Mouse (Mus musculus) hindbrain, postnatal 0 days (tissue): Measurements from ENCODE around the gene Mgat5. TPM values are rescaled to one million over a fixed set of nuclear protein-coding genes. Genes with fewer than 3 reads are reported as not detected.

ENCODE experiments used
- ATAC-seq: fragments of 200-750 bp; cut with Nextera tagmentation; 2 replicates; pipeline ENCODE4 v1.8.0; 2017; ENCODE audit warnings: mild to moderate bottlenecking, moderate TSS enrichment, moderate library complexity
- DNase-seq: peaks from one replicate; pipeline ENCODE4 v3.0.0-alpha.2; 2015; ENCODE audit warnings: low spot score
- H3K27ac ChIP-seq: fragments of 300-500 bp; sonication (generic); 2 replicates; pipeline ENCODE4 v1.5.1; 2014; ENCODE audit warnings: mild to moderate bottlenecking
- H3K27me3 ChIP-seq: fragments of 300-500 bp; sonication (generic); 2 replicates; pipeline ENCODE4 v1.6.1; 2014; ENCODE audit warnings: low read length, mixed read lengths; ENCODE audit not compliant: insufficient read depth
- H3K36me3 ChIP-seq: fragments of 300-500 bp; sonication (generic); 2 replicates; pipeline ENCODE4 v1.6.1; 2014; ENCODE audit warnings: low read length, mixed read lengths; ENCODE audit not compliant: insufficient read depth
- H3K4me1 ChIP-seq: fragments of 300-500 bp; sonication (generic); 2 replicates; pipeline ENCODE4 v1.6.1; 2014; ENCODE audit warnings: antibody characterized with exemption, low read length, mixed read lengths; ENCODE audit not compliant: insufficient read depth
- H3K4me2 ChIP-seq: fragments of 300-500 bp; sonication (generic); 2 replicates; pipeline ENCODE4 v1.6.1; 2014; ENCODE audit warnings: low read depth, mild to moderate bottlenecking, low read length, moderate library complexity, mixed read lengths
- H3K4me3 ChIP-seq: fragments of 300-500 bp; sonication (generic); 2 replicates; pipeline ENCODE4 v1.5.1; 2014; ENCODE audit warnings: low read length
- H3K9ac ChIP-seq: fragments of 300-500 bp; sonication (generic); replicated peaks from 2 replicates; pipeline ENCODE4 v1.6.1; 2014; ENCODE audit warnings: mild to moderate bottlenecking, low read length, moderate library complexity, mixed read lengths
- H3K9me3 ChIP-seq: fragments of 300-500 bp; sonication (generic); 2 replicates; pipeline ENCODE4 v1.6.1; 2016; ENCODE audit warnings: low read length, mixed read lengths
- CTCF ChIP-seq: IDR thresholded peaks from 2 replicates; pipeline ENCODE4 v1.5.1; 2016; ENCODE audit warnings: antibody characterized with exemption, control low read depth, low read depth
- WGBS: fragments of 180-500 bp; shearing (Covaris S2); extraction: QIAGEN DNeasy Blood & Tissue Kit; methylation state at CpG from one replicate; pipeline ENCODE4 v1.1.7; 2014; 5-methylcytosine and 5-hydroxymethylcytosine counted together
- polyA plus RNA-seq: library from polyadenylated mRNA; unstranded; fragments of >200 nt; fragmentation: Nextera tagmentation; extraction: Ambion mirVana; gene quantifications from 2 replicates; pipeline ENCODE4 v1.2.1, GENCODE M21; 2015
- total RNA-seq: library from RNA; depleted of rRNA; stranded (reverse); fragments of >200 nt; gene quantifications from 2 replicates; pipeline ENCODE4 v1.2.3, GENCODE M21; 2014

Gene Mgat5
- total and polyA plus RNA-seq, 2 experiments from 2014 or later = 14.8 to 49.3 TPM

DNA sequence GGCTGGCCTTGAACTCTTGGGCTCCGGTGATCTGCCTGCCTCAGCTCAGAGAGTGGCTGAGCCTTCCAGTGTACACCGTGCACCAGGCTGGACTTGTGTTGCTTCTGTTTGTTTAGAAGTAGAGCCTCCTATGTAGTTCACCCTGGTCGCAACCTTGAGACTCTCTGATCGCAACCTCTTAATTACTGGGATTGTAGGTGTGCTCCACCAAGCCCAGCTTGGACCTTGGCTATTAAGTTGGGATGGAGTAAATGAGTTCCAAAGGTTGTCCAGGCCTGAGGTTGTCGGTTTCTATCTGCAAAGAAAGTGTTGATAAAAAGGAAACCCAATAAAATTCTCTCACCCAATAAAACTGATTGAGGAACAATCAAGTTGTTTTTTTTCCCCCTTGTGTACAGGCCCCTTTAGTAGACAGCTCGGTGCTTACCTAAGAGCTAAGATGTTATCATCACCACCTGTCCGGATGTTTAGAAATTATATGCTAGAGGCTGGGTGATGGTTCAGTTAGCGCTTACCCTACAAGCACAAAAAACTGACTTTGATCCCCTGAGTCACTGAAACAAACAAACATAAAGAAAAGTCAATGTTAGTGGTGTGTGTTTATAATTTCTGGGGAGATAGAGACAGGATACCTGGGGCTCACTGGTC is 9.9 kb downstream of the Mgat5 start:
- Histone ChIP-seq H3K9me3 (no peaks in the 10 kb centered on the region), H3K4me1 (peaks cover 6% of the 10 kb centered on the region), H3K4me2 (no peak overlapping the region), H3K27ac (no peak overlapping the region), H3K4me3 (no peak overlapping the region), H3K36me3 (no peaks in the 10 kb centered on the region), H3K27me3 (no peaks in the 10 kb centered on the region), H3K9ac (no peak overlapping the region)
- DNase-seq (no peak), ATAC-seq (no peak)
- TF ChIP-seq CTCF = no peak
- 93% methylated on average over 8 of the region's 8 CpGs for WGBS

DNA sequence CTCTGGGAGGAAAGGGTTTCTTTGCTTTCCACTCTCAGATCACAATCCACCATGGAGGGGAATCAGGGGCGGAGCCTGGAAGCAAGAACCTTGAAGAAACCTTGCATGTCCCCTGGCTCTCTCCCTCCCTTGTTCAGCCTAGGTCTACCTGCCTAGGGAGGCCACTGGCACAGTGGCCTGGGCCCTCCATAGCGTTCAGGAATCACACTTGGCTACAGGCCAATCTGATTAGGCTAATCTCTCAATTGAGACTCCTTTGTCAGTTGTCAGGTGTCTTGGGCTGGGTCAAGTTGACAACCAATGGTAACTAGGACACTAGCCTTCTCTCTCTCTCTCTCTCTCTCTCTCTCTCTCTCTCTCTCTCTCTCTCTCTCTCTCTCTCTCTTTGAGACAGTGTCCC is 12.2 kb downstream of the Mgat5 start:
- ATAC-seq = no peak
- WGBS = 58% methylated on average over 2 of the region's 2 CpGs

DNA sequence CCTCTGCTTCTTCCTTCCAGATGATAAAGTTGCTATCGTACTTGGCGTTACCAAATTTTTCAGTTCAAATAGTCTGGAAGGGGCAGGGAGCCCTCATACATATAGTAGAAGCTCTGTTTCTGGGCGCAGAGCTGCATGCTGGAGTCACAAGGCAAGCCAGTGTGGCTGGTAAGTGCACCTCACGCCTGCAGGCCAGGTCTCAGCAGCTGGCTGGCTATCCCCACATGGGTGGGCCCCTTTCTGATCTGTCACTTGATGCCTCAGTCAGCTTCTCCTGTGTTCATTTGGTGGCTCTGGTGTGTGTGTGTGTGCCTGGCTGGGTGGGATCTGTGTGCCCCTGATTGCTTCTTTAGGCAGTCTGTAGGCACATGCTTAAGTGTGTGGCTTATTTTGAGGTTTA is 12.8 kb downstream of the Mgat5 start:
- Histone ChIP-seq H3K27ac (no peak overlapping the region), H3K4me1 (peaks cover 6% of the 10 kb centered on the region), H3K9ac (no peak overlapping the region), H3K4me3 (no peak overlapping the region), H3K9me3 (no peaks in the 10 kb centered on the region), H3K27me3 (no peaks in the 10 kb centered on the region), H3K4me2 (no peak overlapping the region), H3K36me3 (no peaks in the 10 kb centered on the region)
- DNase-seq (no peak), ATAC-seq (no peak)
- 84% methylated on average over 4 of the region's 4 CpGs for WGBS
- TF ChIP-seq CTCF = no peak

More for the DNA sequence above, 12.2 kb downstream of the Mgat5 start:
- H3K36me3 ChIP-seq = no peaks in the 10 kb centered on the region
- no peak for TF ChIP-seq CTCF
- DNase-seq = no peak
- H3K4me1 ChIP-seq = peaks cover 6% of the 10 kb centered on the region
- H3K9me3 ChIP-seq = no peaks in the 10 kb centered on the region
- H3K4me2 ChIP-seq = no peak overlapping the region
- no peaks in the 10 kb centered on the region for H3K27me3 ChIP-seq
- H3K27ac ChIP-seq = no peak overlapping the region
- H3K9ac ChIP-seq = no peak overlapping the region
- H3K4me3 ChIP-seq = no peak overlapping the region

DNA sequence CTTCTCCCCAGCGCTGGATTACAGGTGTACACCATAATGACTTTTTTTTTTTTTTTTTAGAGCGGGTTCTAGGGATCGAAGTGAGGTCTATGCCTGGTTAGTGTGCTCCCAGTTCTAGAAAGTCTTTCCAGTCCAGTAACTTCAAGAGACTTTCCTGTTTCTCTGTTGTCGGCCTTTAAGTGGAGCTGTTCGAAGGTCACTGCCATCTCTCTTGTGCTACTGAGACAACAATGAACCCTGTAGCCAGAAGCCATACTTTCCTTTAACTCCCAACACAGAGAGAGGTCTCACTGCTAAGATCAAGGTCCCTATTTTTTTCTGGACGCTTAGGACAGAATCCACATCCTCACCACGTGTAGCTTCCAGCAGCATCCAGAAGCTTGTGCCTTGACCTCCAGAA is 13.4 kb downstream of the Mgat5 start:
- no peaks in the 10 kb centered on the region for H3K9me3 ChIP-seq
- H3K36me3 ChIP-seq = no peaks in the 10 kb centered on the region
- no peak for TF ChIP-seq CTCF
- H3K27ac ChIP-seq = no peak overlapping the region
- DNase-seq = no peak
- no peak for ATAC-seq
- H3K4me2 ChIP-seq = no peak overlapping the region
- no peak overlapping the region for H3K9ac ChIP-seq
- H3K4me1 ChIP-seq = peaks cover 6% of the 10 kb centered on the region
- H3K27me3 ChIP-seq = no peaks in the 10 kb centered on the region
- 87% methylated on average over 7 of the region's 7 CpGs for WGBS
- H3K4me3 ChIP-seq = no peak overlapping the region

DNA sequence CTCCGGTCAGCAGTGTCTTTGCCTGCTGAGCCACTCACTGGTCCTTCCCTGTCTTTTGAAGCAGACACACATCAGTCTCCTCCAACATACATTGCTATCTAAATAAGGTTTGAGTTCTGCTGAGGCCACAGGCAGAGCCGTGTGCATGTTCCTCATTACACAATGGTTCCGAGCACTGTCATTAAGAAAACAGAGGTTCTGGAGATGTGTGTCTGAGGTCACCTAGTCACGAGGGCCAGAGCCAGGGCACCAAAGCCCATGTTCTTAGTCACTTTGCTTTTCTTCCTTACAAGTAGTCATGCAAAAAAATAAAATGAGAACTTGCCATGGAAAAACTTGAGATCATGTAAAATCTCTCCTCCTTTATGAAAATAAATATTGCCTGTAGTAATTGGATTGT is 14.3 kb downstream of the Mgat5 start:
- no peak for TF ChIP-seq CTCF
- Histone ChIP-seq H3K27me3 (no peaks in the 10 kb centered on the region), H3K36me3 (no peaks in the 10 kb centered on the region), H3K4me1 (peaks cover 6% of the 10 kb centered on the region), H3K9me3 (no peaks in the 10 kb centered on the region), H3K9ac (no peak overlapping the region), H3K4me2 (no peak overlapping the region), H3K27ac (no peak overlapping the region), H3K4me3 (no peak overlapping the region)
- 80% methylated on average over 4 of the region's 4 CpGs for WGBS
- no peak for ATAC-seq
- no peak for DNase-seq

DNA sequence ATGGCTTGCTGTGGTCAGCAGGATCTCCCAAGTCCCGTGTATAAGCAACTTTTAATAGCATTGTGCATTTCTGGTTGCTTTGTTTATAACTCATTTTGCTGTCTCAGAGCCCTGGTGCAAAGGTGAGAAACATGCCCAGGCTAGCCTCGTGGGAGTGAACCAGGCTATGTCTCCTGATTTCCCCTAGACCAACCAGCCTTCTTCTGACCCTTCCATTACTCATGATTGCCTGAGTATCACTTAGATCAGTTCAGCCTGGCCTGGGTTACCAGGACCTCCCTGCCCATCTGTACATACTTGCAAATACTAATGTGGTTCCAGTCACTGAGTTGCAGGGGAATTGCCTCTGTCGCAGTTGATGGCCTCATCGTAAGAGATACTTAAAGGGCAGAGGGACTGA is 14.8 kb downstream of the Mgat5 start:
- no peak for ATAC-seq
- no peak overlapping the region for H3K9ac ChIP-seq
- 80% methylated on average over 4 of the region's 4 CpGs for WGBS
- peaks cover 6% of the 10 kb centered on the region for H3K4me1 ChIP-seq
- H3K27ac ChIP-seq = no peak overlapping the region
- H3K27me3 ChIP-seq = no peaks in the 10 kb centered on the region
- no peaks in the 10 kb centered on the region for H3K36me3 ChIP-seq
- DNase-seq = no peak
- H3K9me3 ChIP-seq = no peaks in the 10 kb centered on the region
- H3K4me2 ChIP-seq = no peak overlapping the region
- no peak for TF ChIP-seq CTCF
- no peak overlapping the region for H3K4me3 ChIP-seq

DNA sequence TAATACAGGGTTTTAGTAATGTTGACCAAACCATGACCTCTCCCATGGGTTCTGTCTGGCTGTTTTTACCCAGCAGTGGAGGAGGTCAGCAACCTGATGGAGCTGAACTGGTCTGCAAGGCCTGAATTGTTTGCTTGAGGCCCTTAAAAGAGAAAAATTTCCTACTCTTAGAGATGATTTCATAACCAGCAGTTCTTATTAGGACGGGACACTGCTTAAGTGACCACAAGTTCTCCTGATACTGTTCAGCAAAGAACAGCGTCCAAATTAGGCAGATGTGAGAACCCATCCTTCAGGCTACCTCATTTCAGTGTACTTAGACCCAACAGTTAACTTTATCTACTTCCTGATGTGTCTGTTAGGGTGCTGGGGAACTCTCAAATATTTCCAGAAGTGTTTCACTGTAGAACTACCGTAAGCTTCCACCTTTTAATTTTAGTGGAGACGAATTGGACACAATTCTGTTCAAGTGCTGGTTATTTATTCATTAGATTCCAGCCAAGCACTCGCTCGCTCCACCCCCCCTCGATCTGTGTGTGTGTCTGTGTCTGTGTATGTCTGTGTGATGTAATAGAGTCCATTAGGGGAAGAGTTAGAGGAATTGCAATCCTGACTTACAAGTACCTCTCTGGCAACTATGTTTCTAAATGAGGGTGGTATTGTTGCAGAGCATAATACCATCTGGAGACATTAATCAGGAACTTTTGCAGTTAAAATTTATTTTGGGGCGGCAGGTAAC is 17.4 kb downstream of the Mgat5 start:
- Histone ChIP-seq H3K4me2 (no peak overlapping the region), H3K9ac (no peak overlapping the region), H3K9me3 (no peaks in the 10 kb centered on the region), H3K36me3 (no peaks in the 10 kb centered on the region), H3K4me1 (no peaks in the 10 kb centered on the region), H3K27me3 (no peaks in the 10 kb centered on the region), H3K4me3 (no peak overlapping the region), H3K27ac (no peak overlapping the region)
- DNase-seq (no peak), ATAC-seq (no peak)
- 87% methylated on average over 8 of the region's 8 CpGs for WGBS
- no peak for TF ChIP-seq CTCF
